Mouse (Mus musculus): ENCODE data around the gene Wiz. TPM values are rescaled to one million over a fixed set of nuclear protein-coding genes. Genes with fewer than 3 reads are reported as not detected.

The Wiz gene
- 10 to 100 TPM; 42.5 to 49.1 TPM for total RNA-seq (2021)
- long read RNA-seq, experiment 1, transcript Wiz-207 (9 exons, 3,578 nt) = major isoform, 5 of 30 reads
- long read RNA-seq, experiment 1, partial matches to known transcripts = 9 of 30 reads
- long read RNA-seq, experiment 1, other reads (novel, unspliced or antisense) = 16 of 30 reads
- long read RNA-seq, experiment 2, partial matches to known transcripts = 5 of 14 reads
- long read RNA-seq, experiment 2, other reads (novel, unspliced or antisense) = 8 of 14 reads

DNA sequence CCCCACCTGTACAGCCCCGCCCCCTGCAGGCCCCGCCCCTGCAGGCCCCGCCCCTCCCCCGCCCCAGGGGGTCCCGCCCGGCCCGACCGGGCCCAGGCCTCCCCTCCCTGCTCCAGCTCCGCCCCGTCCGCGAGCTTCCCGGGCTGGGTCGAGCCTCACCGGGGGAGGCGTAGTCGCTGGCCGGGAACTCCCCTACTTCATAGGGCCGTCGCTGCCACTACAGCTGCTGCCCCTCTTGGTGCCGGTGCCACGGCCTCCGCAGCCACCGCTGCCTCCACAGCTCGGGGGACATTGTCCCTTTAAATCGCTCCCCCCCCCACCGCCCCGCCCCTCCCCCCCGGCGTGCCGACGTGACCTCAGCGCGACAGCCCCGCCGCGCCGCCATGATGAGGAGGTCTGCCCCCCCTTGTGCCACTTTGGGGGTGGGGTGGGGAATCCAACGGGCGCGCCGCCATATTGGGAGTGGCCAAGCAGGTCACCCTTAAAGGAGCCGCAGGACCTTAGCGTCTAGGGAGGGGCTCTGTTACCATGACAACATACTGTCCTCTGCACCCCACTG lies at the start of gene Wiz:
TSS of gene Wiz (minus strand) at position 339 of the 559 bp plus-strand sequence.
- peak; percentile 89 to 95 for DNase-seq (ENCODE audit: low spot score in 2 of 2)

DNA sequence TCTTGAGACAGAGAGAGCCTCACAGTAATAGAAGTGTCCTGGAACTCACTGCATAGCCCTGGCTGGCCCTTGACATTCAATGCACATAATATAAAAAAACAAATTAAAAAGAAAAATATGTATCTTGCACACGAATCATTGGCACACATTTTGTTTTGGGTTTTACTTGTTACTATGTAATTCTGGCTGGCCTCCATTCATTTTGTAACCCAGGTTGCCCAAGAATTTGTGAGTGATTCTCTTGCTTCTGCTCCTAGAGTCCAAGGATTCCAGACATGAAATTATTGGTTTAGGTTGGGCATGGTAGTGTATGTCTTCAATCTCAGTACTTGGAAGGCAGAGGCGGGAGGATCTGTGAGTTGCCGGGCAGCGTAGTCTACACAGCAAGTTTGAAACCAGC lies 47.9 kb upstream of the Wiz start:
- no peak for DNase-seq (ENCODE audit: low spot score in 2 of 2)

DNA sequence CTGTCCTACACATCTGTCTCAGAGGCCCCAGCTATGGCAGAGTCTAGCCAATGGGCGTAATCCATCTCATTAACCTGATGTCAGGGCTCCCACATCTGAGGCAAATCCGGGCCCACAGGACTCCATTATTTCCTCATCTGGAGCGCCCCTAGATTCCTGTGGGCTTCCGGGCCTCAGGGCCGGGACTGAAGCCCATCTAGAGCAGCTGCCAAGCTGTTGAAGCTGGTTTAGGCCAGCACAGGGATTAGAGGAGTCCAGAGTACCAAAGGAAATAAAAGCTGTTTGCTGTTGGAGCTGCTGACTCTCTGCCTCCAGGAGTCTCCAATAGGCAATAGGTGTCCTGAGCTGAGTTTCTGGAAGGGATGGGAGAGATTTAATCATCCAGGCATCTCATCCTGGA lies 45.9 kb upstream of the Wiz start:
- DNase-seq (ENCODE audit: low spot score in 2 of 2) = no peak

DNA sequence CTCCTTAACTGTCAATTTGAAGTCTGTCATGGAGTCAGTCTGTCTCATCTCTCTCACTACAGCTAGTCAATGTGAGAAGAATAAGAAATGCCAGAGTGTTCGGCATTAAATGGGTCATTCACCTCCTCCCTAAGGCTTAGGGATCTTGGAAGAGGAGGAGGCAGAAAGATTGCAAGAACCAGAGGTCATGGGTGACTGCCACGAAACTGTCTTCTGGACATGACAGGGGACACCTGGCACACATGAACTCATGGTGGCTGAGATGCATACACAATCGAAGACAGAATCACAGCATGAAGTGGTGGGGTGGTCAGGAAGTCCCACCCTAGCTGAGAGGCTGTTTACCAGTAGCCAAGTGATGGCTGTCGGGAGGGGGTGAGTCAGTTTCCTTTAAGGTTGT lies 45.1 kb upstream of the Wiz start:
- DNase-seq (ENCODE audit: low spot score in 2 of 2) = no peak

DNA sequence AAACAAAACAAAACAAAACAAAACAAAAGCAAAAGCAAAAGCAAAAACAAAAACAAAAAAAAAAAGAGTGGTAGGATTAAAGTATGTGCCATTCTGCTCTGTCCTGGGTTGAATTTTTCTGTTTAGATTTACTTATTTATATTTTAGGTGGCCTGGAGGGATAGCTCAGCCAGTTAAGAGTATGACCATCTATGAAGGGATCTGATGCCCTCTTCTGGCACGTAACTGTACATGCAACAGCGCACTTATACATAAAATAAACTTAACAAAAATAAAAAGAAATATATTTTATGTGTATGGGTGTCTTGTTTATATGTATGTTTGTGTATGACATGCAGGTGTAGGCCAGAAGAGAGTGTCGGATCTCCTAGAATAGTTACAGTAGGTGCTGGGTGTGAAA lies 42.7 kb upstream of the Wiz start:
- no peak for DNase-seq (ENCODE audit: low spot score in 2 of 2)

DNA sequence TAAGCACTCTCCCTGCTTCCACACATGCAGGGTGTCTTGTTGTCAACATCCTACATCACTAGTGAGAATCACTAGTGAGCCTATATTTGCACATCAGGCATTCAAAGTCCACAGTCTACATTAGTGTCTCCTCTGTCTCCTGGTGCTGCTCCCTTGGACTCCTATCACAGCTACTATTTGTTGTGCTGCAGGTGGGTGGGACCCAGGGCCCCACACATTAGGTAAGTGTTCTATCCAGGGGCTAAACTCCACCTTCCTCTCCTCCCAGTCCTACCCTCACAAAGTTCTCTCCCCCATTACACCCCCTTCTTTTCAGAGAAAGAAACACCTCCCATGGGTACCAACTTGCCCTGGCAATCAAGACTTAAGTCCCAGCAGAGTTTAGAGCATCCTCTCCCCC lies 37.4 kb upstream of the Wiz start:
- DNase-seq (ENCODE audit: low spot score in 2 of 2) = no peak

DNA sequence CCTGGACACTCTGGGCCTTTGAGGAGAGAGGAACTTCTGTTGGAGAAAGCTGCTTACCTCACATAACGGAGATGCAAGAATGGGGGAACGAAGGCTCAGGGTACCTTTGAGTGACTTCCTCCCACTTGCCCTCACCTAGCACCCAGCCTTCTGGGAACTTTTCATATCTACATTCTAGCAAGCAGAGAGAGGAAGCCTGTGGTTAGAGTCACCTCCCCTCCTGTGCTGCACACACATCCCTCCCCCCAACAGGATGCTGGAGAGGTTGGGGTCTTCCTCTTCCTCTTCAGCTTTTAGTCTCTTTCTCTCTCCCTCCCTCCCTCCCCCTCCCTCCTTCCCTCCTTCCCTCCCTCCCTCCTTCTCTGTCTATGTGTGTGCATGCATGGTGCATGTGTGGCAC lies 34.8 kb upstream of the Wiz start, which contains the start of gene Pglyrp2:
TSS of gene Pglyrp2 (minus strand) at position 134 of the 400 bp plus-strand sequence.
- no peak for DNase-seq (ENCODE audit: low spot score in 2 of 2)

DNA sequence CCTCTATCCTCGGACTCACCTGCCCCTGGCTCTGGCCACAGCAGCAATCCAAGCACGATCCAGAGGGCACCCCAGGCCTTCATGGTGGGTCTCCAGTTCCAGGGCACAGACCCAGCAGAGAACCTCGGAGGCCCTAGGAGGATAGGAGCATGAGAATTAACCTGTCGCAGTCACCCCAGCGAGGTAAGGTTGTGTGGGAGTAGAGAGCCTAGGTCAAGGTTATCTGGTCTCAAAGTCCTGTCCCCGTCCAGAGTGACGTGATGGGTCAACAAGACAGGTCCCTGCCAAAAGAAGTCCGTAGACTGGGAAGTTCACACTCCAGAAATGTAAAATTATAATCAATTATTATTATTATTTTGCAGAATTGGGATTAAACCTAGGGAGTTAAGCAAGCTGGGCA lies 31.5 kb upstream of the Wiz start:
- DNase-seq (ENCODE audit: low spot score in 2 of 2) = no peak

DNA sequence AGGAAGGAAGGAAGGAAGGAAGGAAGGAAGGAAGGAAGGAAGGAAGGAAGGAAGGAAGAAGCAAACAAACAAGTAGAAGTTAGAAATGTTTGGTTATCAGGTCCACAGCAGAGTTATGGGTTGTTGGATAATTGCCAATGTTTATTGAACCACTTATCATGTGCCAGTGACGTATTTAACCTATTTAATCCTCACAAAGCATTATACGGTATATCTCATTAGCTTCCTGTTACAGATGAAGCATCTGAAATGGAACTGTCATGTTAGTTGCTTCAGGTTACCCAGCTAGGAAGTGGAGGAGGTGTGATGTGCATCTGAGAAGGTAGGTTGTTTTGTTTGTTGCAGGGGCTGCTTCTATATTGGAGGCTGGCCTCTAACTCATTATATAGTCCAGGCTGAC lies 30.8 kb upstream of the Wiz start:
- DNase-seq (ENCODE audit: low spot score in 2 of 2) = no peak

DNA sequence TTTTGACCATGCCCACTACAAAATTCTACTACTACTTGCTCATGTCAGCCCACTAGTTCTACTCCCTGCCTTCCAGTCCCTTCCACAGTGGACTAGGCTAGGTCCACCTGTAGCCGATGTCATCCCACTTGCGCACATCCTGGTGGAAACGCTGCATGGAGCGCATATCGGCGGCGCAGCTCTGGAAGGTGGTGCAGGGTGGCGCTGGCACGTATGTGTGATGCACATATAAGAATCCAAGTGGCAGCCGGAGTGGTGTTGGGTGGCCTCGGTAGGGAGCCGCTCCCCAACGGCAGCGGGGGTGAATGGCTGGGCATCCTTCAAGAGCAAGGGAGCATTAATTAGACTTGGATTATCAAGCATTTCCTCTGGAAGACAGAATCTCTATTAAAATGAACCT lies 27.5 kb upstream of the Wiz start:
- no peak for DNase-seq (ENCODE audit: low spot score in 2 of 2)

DNA sequence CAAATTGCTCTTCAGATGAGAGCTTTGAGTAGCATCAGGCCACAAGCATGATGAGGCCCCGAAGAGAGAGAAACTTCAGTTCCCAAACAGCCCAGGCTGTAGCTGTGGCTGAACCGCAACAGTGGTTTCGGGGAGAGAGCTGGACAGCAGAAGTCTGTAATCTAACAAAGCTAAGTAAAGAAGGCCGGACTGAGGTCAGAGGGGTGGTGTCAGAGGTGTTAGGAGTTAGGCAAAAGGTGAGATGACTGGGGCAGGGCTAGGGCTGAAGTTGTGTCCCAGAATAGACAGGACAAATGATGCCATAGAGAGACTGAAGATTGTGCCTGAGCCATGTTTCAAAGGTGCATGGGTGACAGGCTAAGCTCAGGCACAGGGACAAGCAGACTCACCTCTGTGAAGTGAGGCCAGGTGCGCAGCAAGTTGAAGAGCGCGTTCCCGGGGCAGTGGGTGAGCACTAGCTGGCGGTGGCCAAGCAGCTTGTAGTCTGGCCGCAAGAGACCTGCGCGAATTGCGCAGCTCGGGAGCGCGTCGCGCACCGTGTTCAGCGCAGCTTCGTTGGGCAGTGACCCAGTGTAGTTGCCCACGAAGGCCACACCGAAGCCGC lies 26.3 kb upstream of the Wiz start:
- DNase-seq (ENCODE audit: low spot score in 2 of 2) = no peak

DNA sequence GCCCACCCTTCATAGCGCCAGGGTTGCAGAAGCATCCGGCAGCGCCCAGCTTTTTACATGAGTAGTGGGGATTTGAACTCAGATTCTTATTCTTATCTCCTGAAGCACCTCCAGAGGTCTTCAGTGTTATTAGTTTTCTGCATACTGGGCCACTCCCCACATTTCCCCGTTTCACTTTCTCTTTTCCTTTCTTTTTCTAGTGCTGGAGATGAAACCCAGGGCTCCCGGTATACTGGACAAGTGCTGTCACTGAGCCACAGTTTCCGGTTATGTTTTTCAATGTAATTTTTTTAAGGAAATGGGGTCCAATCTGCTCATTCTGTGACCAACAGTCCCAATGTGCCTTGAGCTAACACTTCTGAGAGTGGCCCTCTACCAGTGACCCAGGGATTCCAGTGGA lies 22.7 kb upstream of the Wiz start:
- DNase-seq (ENCODE audit: low spot score in 2 of 2) = no peak

DNA sequence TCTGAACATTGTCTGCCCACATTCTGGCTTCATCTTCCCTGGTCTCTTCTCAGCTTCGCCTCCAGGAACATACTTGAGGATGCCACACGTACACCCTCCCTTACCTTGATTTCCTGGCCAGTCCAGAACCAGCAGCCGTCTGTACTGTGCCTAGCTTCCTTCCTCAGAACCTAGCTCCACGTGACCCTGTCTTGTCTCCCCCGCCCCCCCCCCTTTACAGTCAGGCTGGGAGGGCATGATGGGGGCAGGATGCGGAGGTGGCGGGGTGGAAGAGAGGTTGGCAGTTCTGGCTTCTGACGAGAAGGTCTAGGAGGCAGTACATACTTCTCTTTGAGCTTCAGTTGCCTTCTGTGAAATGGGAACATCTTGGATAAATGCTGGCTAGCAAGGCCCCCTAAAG lies 14.2 kb upstream of the Wiz start, which contains the start of gene Rasal3:
TSS of gene Rasal3 (minus strand) at position 167 of the 400 bp plus-strand sequence.
- DNase-seq (ENCODE audit: low spot score in 2 of 2) = no peak

DNA sequence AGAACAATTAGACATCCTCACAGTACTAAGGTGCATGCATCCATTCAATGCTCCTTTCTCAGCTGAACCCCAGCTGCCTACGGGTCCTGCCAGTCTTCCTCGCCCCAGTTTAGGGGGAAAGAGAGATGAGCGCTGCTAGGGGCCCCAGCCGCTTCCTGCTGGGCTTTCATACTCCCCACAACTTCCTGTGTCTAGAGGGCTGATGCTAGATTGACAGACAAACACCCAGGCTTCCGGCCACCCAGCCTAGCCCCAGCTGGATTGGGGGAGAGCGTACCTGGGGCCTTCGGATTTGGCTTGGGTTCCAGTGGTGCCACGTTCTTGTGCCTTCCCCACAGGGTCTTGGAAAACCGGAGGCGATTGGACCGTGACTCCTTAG lies 13.5 kb upstream of the Wiz start:
- DNase-seq (ENCODE audit: low spot score in 2 of 2) = no peak

DNA sequence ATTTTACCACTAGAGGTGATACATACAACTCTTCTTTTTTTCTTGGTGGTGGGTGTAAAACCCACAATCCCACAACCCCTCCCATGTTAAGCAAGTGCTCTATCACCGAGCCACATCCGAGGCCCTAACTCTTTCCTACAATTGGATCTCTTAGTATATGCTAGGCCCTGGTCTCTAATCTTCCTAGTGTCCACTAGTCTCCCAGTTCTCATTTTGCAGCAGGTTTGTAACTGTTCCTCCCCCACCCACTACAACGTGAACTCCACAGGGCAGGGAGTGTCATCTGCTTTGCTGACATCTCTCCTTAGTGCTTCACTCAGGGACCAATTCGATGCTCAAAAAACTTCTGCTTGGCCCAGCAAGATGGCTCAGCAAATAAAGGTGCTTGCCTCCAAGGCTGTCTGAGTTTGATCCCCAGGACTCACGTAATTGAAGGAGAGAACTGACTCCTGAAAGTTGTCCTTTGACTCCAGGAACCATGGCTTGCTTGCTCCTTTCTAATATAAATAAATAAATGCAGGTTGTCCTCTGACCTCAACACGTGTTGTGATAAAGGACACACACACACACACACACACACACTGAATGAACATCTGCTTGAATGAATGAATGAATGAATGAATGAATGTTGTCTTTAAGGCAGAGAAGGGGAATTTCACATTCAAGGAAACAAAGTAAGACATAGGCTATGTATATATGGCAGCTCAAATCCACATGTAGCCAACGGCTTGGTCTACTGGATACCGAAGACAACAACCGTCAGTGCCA lies 13.0 kb upstream of the Wiz start:
- no peak for DNase-seq (ENCODE audit: low spot score in 2 of 2)

DNA sequence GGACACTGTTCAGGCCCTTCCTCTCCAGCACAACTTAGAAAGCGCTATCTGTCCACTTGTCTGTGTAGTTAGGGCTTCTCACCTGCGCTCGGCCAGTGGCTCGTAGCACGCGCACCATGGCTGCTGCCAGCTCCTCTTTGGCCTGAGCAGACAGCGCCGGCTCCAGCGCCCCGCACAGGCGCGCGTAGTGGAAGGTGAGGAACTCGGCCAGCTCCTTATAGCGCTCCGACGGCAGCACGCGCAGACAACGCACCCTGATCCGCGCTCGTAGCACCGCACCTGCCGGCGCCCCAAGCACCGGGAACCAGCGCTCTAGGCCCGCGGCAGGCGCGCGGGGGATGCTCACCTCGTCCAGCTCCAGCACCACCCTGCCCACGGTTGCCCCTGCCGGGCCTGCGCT lies 7.0 kb upstream of the Wiz start:
- no peak for DNase-seq (ENCODE audit: low spot score in 2 of 2)

DNA sequence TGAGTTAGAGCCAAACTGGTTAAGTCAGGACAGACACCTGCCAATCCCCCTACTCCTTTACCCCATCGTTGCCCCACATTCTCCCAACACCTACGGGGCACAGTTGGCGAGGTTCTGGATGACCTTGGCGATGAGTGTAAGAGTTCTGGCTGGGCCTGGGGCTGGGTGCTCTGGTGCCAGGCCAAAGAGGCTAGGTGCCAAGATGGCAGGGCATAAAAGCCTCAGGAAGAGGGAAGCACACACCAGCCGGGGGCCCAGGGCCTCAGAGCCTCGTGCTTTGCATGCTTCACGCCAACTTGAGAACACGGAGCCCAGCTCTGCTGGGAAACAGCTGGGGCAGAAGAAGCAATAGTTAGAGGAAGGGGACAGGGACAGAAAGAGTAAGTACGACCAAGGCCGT lies 4.7 kb upstream of the Wiz start:
- DNase-seq (ENCODE audit: low spot score in 2 of 2) = no peak

DNA sequence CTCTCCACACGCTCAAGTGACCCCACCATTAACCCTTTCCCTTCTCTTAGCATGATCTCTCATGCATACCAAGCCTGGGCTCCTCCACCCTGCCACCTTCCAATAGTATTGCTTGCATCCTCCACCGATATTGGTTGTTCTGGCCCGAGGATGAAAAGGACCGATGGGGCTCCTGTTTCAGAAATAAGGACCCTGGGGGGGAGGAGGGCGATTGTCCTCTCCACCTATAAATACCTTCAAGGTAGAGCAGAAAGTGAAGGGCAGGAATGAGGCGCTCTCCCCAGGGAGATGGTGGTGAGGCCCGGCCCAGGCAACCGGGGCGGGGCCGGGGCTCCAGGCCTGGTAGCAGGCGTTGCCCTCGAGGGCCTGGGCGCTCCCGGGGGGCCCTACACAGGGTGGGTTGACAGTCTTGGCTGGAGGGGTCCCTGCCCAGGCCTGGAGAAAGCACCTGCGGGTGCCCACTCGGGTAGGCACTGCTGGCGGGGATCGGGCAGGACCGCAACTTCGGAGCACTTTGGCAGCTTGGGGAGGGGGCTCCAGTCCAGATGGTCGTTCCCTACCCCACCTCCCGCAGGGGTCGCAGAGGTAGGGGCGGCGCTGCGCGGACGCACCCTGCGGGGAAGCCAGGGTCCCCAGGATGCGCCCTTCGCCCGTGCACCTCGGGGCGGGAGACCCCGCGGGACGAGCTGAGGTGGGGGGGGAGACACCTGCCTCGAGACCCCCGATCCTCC lies 704 bp downstream of the Wiz start:
- DNase-seq (ENCODE audit: low spot score in 2 of 2) = peak; percentile 43 to 52

DNA sequence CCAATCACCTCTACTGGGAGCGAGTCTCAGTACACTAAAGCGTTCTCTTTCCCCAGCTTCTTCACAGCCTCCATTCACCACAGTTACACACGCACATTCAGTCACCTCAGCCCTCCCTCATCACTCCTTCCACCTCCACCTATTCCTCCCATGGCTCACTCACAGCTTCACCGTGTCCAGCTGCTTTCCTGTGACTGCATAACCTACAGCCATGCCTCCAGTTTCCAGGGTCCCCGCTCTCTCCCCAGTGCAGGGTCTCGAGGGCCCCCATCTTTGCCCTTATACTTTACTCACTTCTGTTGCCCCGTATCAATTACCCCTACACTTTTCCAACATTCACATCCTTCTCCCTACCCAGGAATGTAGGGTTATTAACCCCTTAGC lies 1.3 kb downstream of the Wiz start:
- no peak for DNase-seq (ENCODE audit: low spot score in 2 of 2)

DNA sequence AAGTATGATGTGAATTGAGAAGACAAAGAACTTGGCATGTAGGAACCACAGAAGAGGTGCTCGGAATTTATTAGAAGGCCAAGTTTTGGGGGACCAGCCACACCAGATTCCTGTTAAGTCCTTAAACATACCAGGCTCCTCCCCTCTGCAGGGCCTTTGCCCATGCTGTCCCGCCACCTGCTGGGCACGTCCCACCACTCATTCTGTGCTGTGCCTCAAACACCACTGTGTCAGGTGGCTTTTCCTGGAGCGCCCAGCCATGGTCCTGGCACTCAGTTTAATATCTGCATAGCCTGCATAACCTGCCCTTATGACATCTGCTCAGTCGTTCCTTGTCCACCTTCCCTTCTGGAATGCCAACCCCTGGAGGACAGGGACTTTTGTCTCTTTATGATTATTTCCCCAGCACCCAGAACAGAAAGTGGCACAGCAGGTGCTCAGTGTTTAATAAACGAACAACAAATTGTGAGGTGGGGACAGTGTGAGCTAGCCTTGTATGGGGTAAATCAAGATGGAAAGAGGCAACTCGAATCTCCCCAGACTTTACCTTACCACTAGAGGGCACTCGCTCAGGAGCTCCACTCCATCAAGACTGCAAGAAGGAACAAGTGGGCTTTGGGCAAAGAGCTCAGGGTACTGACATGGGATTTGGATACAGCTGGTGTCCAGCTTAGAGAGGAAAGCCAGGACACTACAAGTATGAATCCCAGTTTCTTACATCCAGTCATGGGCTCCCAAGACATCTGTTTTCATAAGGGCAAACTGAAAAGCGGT lies 2.4 kb downstream of the Wiz start:
- DNase-seq (ENCODE audit: low spot score in 2 of 2) = no peak

DNA sequence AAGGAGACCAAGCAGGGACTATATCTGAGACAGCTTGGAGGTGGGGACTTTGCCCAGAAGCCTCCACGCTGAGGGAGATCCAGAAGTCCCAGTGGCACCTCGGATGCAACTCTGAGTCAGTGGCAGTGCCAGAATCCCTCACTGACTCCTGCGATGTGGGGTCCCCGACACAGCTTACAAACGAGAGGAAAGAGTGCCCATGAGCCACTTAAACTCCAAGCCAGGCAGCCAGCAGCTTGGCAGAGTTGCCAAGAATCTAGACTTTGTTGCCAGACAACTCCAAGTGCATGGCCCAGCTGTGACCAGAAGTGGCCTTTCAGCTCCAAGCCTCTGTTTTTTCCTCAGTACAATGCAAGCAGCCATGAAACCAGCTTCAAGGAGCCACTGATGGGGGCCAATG lies 5.6 kb downstream of the Wiz start:
- DNase-seq (ENCODE audit: low spot score in 2 of 2) = no peak
